Mouse (Mus musculus) intestine, embryonic 14.5 days (tissue): ENCODE data around the gene Brix1. TPM values are rescaled to one million over a fixed set of nuclear protein-coding genes. Genes with fewer than 3 reads are reported as not detected.

Experiments used
- ATAC-seq: fragments of 200-750 bp; cut with Nextera tagmentation; replicated peaks from 2 replicates; pipeline ENCODE4 v1.8.0; 2017; ENCODE audit warnings: low read depth, moderate number of reproducible peaks, moderate TSS enrichment, moderate library complexity; ENCODE audit not compliant: low FRiP score, low TSS enrichment
- DNase-seq: peaks from one replicate; pipeline ENCODE4 v3.0.0-alpha.2; 2018; ENCODE audit warnings: low spot score
- H3K27ac ChIP-seq: fragments of 300-500 bp; sonication (generic); 2 replicates; pipeline ENCODE4 v1.5.1; 2014; ENCODE audit warnings: low read depth, mild to moderate bottlenecking, control low read depth
- H3K27me3 ChIP-seq: fragments of 300-500 bp; sonication (generic); replicated peaks from 2 replicates; pipeline ENCODE4 v1.6.1; 2014; ENCODE audit warnings: low read length, control low read depth; ENCODE audit not compliant: control insufficient read depth, insufficient read depth
- H3K36me3 ChIP-seq: fragments of 300-500 bp; sonication (generic); 2 replicates; pipeline ENCODE4 v1.6.1; 2014; ENCODE audit warnings: low read length, control low read depth; ENCODE audit not compliant: control insufficient read depth, insufficient read depth
- H3K4me1 ChIP-seq: fragments of 300-500 bp; sonication (generic); replicated peaks from 2 replicates; pipeline ENCODE4 v1.6.1; 2014; ENCODE audit warnings: low read length, control low read depth, mixed read lengths; ENCODE audit not compliant: control insufficient read depth, insufficient read depth
- H3K4me2 ChIP-seq: fragments of 300-500 bp; sonication (generic); 2 replicates; pipeline ENCODE4 v1.6.1; 2014; ENCODE audit warnings: low read length
- H3K4me3 ChIP-seq: fragments of 300-500 bp; sonication (generic); 2 replicates; pipeline ENCODE4 v1.5.1; 2014; ENCODE audit warnings: low read depth, low read length, control low read depth, mixed read lengths
- H3K9ac ChIP-seq: fragments of 300-500 bp; sonication (generic); 2 replicates; pipeline ENCODE4 v1.6.1; 2014; ENCODE audit warnings: mild to moderate bottlenecking, low read length
- H3K9me3 ChIP-seq: fragments of 300-500 bp; sonication (generic); 2 replicates; pipeline ENCODE4 v1.6.1; 2016; ENCODE audit warnings: low read length, control low read depth; ENCODE audit not compliant: control insufficient read depth
- WGBS: fragments of 180-500 bp; shearing (Covaris S2); extraction: QIAGEN DNeasy Blood & Tissue Kit; methylation state at CpG from one replicate; pipeline ENCODE4 v1.1.7; 2014; 5-methylcytosine and 5-hydroxymethylcytosine counted together
- polyA plus RNA-seq: library from polyadenylated mRNA; unstranded; fragments of >200 nt; fragmentation: Nextera tagmentation; extraction: Ambion mirVana; gene quantifications from 2 replicates; pipeline ENCODE4 v1.2.1, GENCODE M21; 2014

Brix1 gene
- polyA plus RNA-seq, 1 experiment from 2014 or later: 123 TPM

GRCm38 (mm10) chr15:10469641-10470150, 16.1 kb downstream of the Brix1 start:
- Histone ChIP-seq H3K27ac (peak overlapping the region; percentile 51), H3K9me3 (no peaks in the 10 kb centered on the region), H3K4me2 (peak overlapping the region; percentile 87), H3K4me3 (peak overlapping the region; percentile 77), H3K27me3 (no peaks in the 10 kb centered on the region), H3K9ac (peak overlapping the region; percentile 77), H3K4me1 (peaks cover 7% of the 10 kb centered on the region; the same call in 1 of the 2 replicates), H3K36me3 (no peaks in the 10 kb centered on the region)
- ATAC-seq (no peak), DNase-seq (peak; percentile 84)
- WGBS: under 1% methylated on average over 40 of the region's 40 CpGs

- Histone ChIP-seq H3K9me3 (no peaks in the 10 kb centered on the region), H3K4me1 (peaks cover 7% of the 10 kb centered on the region; the same call in 1 of the 2 replicates), H3K4me3 (no peak overlapping the region), H3K36me3 (no peaks in the 10 kb centered on the region), H3K27ac (no peak overlapping the region), H3K9ac (no peak overlapping the region), H3K27me3 (no peaks in the 10 kb centered on the region), H3K4me2 (no peak overlapping the region)
- ATAC-seq: no peak
- 86% methylated on average over 3 of the region's 3 CpGs for WGBS
- DNase-seq: no peak
Measured at GRCm38 (mm10) chr15:10468761-10469160, 17.0 kb downstream of the Brix1 start.

- 85% methylated on average over 3 of the region's 3 CpGs for WGBS
- no peaks in the 10 kb centered on the region for H3K9me3 ChIP-seq
Measured at GRCm38 (mm10) chr15:10464678-10465077, 21.1 kb downstream of the Brix1 start.

GRCm38 (mm10) chr15:10463555-10463954, 22.2 kb downstream of the Brix1 start:
- H3K4me3 ChIP-seq: no peak overlapping the region
- 90% methylated on average over 5 of the region's 5 CpGs for whole genome bisulfite sequencing
- ATAC-seq (no peak), DNase-seq (no peak)
- no peak overlapping the region for H3K27ac ChIP-seq
- H3K4me2 ChIP-seq: no peak overlapping the region
- H3K4me1 ChIP-seq: no peaks in the 10 kb centered on the region
- H3K27me3 ChIP-seq: no peaks in the 10 kb centered on the region
- peaks cover 34% of the 10 kb centered on the region for H3K36me3 ChIP-seq
- no peak overlapping the region for H3K9ac ChIP-seq
- H3K9me3 ChIP-seq: no peaks in the 10 kb centered on the region

More at GRCm38 (mm10) chr15:10464678-10465077, 21.1 kb downstream of the Brix1 start:
- peaks cover 26% of the 10 kb centered on the region for H3K36me3 ChIP-seq
- DNase-seq: no peak
- H3K27ac ChIP-seq: no peak overlapping the region
- no peak overlapping the region for H3K9ac ChIP-seq
- no peak overlapping the region for H3K4me3 ChIP-seq
- no peak overlapping the region for H3K4me2 ChIP-seq
- peaks cover 3% of the 10 kb centered on the region; the same call in 1 of the 2 replicates for H3K4me1 ChIP-seq
- no peak for ATAC-seq
- H3K27me3 ChIP-seq: no peaks in the 10 kb centered on the region

- Histone ChIP-seq H3K9me3 (no peaks in the 10 kb centered on the region), H3K4me1 (no peaks in the 10 kb centered on the region), H3K4me3 (no peak overlapping the region), H3K27ac (no peak overlapping the region), H3K4me2 (no peak overlapping the region), H3K9ac (no peak overlapping the region), H3K36me3 (peaks cover 48% of the 10 kb centered on the region), H3K27me3 (no peaks in the 10 kb centered on the region)
- 84% methylated on average over 12 of the region's 12 CpGs for WGBS
- ATAC-seq: no peak
- DNase-seq: no peak
Measured at GRCm38 (mm10) chr15:10460986-10461385, 24.8 kb downstream of the Brix1 start.

GRCm38 (mm10) chr15:10447102-10447501, 38.6 kb downstream of the Brix1 start:
- ATAC-seq (no peak), DNase-seq (no peak)
- no peaks in the 10 kb centered on the region for H3K27me3 ChIP-seq
- peaks cover 61% of the 10 kb centered on the region for H3K36me3 ChIP-seq
- H3K4me1 ChIP-seq: no peaks in the 10 kb centered on the region
- no peaks in the 10 kb centered on the region for H3K9me3 ChIP-seq
- H3K27ac ChIP-seq: no peak overlapping the region
- H3K9ac ChIP-seq: no peak overlapping the region
- no peak overlapping the region for H3K4me2 ChIP-seq
- no peak overlapping the region for H3K4me3 ChIP-seq
- 84% methylated on average over 3 of the region's 3 CpGs for WGBS

- Histone ChIP-seq H3K36me3 (peaks cover 29% of the 10 kb centered on the region), H3K9me3 (no peaks in the 10 kb centered on the region), H3K27me3 (no peaks in the 10 kb centered on the region), H3K9ac (no peak overlapping the region), H3K4me3 (no peak overlapping the region), H3K4me2 (no peak overlapping the region), H3K4me1 (no peaks in the 10 kb centered on the region), H3K27ac (no peak overlapping the region)
- no peak for ATAC-seq
- no peak for DNase-seq
- 91% methylated on average over 1 of the region's 1 CpGs for WGBS
Measured at GRCm38 (mm10) chr15:10442275-10442674, 43.5 kb downstream of the Brix1 start.

- Histone ChIP-seq H3K36me3 (peaks cover 24% of the 10 kb centered on the region; the same call in 1 of the 2 replicates), H3K9ac (no peak overlapping the region), H3K27me3 (no peaks in the 10 kb centered on the region), H3K4me1 (no peaks in the 10 kb centered on the region), H3K4me2 (no peak overlapping the region), H3K27ac (no peak overlapping the region), H3K9me3 (no peaks in the 10 kb centered on the region), H3K4me3 (no peak overlapping the region)
- no peak for DNase-seq
- WGBS: 85% methylated on average over 9 of the region's 9 CpGs
- no peak for ATAC-seq
Measured at GRCm38 (mm10) chr15:10441493-10441892, 44.3 kb downstream of the Brix1 start.

- no peak overlapping the region for H3K4me3 ChIP-seq
- H3K36me3 ChIP-seq: 0 out of 2 replicates have a peak, but pooled peaks cover 14% of the 10 kb centered on the region
- H3K9me3 ChIP-seq: no peaks in the 10 kb centered on the region
- ATAC-seq: no peak
- no peak overlapping the region for H3K9ac ChIP-seq
- H3K4me2 ChIP-seq: no peak overlapping the region
- 81% methylated on average over 6 of the region's 6 CpGs for WGBS
- H3K4me1 ChIP-seq: no peaks in the 10 kb centered on the region
- H3K27ac ChIP-seq: no peak overlapping the region
- no peak for DNase-seq
- H3K27me3 ChIP-seq: no peaks in the 10 kb centered on the region
Measured at GRCm38 (mm10) chr15:10439963-10440362, 45.8 kb downstream of the Brix1 start.
